Mouse (Mus musculus): Measurements from ENCODE around the gene Large1.
"Not testable (repeated sequence)": the region's sequence is repeated elsewhere in the genome, so short reads cannot be mapped to it uniquely, and the experiment has no call there.

The Large1 gene

DNA sequence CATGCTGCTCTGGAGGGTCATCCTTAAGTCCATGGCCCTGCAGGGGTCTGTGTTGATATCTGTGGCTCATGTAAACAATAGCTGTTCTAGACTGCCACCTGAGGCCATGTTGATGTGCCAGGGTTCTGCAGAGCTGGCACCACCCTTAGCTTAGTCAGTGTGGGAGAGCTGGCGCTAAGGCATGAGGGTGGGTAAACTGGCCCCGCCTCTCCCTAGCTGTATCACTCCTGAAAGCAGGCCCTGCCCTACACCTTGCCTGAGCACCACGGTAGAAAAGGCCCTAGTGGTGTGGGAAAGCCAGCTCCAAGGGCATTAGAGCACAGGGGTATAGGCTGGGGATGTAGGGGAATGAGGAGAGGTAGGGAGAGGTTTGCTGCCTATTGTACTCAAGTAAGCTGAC lies 191.3 kb downstream of the Large1 start:
- DNase-seq (ENCODE audit: low spot score), result no peak

DNA sequence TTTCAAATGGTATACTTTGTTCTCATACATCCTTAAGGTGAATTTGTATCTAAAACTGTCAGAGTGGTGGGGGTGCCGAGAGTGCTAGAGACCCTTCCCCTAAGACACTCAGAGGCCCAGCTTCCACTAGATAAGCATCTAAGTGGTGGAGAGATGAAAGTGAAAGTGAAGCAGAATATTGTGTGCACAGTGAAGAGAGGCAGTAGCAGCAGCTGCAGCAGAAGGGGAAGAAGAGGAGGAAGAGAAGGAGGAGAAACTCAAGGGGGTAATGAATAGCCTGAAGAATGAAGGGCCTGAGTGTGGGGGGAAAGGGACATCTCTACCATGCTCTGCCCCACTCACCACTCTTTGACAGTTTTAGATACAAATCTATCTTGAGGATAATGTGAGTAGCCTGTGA lies 191.8 kb downstream of the Large1 start:
- DNase-seq (ENCODE audit: low spot score), result no peak

DNA sequence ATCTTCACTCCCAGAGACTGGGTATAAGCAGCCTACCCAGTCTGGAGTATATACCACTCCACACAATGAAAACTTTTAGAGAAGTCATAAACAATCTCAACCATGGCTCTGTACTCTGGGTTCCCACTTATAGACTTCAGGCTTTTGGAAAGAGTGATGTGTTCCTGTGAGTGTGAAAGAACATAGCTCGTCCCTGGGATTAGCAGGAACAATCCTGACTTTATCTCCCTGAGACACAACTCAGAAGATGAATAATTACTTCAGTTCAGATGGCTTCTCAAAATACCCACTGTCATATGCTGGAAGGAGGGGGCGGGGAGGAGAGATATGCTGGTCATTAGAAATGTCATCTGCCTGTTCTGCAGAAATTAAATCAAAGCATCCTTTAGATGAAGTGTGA lies 192.4 kb downstream of the Large1 start:
- DNase-seq (ENCODE audit: low spot score), result no peak

DNA sequence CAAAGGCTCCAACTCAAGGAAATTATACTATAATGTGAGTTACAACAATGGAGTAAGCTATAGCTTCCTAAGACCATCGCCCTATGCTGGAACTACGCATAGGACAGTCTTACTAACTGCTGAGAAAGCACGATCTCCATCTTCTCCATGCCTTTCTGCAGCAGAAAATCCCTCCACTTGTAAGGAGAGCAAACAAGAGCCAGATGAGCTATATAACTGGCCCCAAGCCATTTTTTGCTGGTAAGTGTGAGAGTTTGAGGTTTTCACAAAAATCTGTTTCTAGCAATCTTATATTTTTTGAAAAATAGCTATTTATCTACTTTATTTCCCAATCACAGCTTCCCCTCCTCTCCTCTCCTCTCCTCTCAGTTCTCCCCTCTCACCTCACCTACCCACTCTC lies 206.1 kb downstream of the Large1 start:
- DNase-seq (ENCODE audit: low spot score), result no peak

DNA sequence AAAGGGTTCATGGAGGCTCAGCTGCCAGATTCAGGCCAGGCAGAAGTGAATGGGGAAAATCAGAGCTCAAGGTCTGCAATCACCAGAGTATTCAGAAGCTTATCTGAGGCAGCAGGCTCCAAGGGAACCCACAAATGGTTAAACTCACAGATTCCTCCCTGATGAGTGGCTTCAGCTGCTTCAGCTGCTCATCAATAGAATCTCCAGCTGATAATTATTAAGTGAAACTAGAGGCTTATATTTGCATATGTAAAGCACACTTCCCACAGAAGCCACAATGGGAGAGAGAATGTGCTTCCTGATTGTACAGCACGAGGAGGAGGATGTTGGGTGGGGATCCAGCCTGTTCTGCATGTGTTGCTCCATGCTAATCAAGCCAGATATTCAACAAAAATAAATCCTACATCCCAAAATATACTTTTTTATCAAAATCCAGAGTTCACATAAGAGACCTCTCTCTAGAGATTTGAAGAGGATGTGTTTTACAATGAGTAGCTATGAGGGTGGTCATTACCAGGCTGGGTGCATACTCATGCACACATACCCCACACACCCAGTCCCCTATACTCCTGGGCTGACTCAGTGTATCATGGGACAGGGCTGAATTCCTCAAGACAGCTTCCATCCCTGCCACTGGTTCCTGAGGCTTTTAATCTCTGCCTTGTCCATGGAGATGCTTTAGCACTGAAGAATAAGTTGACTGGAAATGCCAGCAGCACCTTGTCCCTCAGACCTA lies 210.5 kb downstream of the Large1 start:
- DNase-seq (ENCODE audit: low spot score), result no peak

DNA sequence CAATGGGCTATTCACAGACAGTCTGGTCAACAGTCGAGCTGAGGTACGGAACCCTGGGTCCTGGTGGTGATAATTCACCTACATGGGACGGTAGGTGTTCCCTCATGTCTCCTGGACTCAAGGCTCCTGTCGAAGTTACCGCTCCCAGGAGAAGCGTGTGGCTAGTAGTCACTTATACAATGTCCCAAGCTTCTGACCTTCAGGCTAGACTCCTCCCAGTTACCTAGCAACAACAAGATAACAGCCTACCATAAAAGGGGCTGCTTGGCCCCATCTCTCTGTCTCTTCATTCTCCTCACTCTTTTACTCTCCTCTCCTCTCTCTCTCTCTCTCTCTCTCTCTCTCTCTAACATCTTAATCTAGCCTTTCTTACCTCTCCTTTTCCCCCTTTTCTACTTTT lies 217.9 kb downstream of the Large1 start:
- DNase-seq (ENCODE audit: low spot score), result no peak

DNA sequence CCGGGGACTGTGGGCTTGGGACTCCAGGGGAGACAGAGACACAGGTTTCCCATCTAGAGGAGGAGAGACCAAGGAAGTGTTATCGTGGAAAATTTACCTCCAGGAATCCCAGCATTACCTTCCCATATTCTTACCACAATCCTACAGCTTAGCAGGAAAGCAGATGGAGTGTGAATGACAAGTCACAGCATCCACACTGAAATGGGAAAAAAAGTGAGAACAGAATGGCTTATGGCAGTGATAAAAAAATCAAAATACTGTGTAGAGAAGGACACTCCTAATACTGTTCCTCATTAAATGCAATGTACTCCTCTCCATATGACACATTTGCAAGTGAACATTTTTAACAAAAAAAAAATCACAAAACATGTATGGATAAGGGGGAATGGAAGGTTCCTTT lies 221.3 kb downstream of the Large1 start:
- DNase-seq (ENCODE audit: low spot score), result no peak

DNA sequence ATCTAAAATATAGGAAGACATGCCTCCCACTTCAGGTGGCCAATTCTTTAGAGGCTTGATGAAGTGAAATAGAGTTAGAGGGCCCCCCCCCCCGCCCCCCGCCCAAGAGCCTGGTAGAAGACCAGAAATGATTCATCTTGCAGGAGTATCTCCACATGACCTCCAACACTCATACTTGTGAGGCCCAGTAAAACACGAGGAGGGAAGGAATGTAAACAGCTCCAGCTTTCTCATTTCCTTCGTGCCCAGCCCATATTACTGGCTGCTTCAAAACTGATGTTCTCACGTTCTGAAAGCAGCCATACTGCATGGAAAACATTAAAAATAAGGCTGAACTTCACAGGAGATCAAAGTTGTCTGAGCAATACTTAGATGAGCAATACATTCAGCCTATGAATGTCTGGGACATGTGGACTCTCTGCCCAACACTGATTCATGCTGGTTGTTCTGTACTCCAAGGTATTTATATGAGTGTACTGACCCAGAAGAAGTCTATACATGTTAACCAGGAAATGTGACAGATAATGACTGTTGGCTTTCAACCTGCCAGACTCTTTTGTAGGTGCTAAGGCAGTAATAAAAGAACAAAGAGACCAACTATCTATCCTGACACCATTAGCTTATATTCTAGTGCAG lies 229.4 kb downstream of the Large1 start:
- no peak for DNase-seq (ENCODE audit: low spot score)

DNA sequence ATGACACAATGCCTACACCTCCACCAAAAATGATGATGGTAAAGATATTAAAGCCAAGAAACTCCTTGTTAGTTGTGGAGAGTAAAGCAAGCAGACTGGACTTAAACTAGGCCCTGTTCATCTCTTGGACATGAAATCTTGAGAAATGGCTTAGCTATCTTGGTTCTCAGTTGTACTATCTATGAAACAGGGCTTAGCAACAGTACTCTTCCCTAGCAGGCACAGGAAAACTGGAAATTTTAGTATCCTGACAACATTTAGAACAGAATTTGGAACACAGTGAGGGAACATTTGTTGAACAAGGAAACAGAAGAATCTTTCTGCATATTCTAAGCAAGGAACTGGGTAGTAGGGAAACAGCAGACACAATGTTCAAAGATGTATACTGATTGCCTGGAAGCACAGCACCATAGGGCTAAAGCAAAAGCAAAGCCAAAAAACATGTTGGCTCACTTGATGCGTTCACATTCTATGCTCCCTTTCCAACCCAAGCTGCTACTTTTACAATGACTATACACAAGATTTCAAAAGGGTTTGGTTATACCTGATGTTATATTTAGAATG lies 240.9 kb downstream of the Large1 start:
- DNase-seq (ENCODE audit: low spot score), result no peak

DNA sequence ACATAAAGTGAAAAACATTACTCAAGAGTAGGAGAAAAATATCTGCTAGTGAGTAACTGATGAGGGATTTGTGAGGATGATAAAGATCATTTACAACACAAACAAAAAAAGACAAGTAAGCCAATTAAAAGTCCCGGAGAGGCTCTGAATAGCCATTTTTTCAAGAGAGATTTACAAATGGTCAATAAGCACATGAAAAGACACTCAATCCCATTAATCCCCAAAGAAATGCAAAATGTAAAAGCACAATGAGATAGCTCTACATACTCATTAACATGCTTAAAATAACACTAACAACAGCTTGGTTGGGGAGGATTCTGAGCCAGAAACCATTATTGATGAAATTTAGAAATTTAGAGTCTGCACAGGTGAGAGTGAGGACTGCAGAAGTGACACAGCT lies 249.3 kb downstream of the Large1 start:
- no peak for DNase-seq (ENCODE audit: low spot score)

DNA sequence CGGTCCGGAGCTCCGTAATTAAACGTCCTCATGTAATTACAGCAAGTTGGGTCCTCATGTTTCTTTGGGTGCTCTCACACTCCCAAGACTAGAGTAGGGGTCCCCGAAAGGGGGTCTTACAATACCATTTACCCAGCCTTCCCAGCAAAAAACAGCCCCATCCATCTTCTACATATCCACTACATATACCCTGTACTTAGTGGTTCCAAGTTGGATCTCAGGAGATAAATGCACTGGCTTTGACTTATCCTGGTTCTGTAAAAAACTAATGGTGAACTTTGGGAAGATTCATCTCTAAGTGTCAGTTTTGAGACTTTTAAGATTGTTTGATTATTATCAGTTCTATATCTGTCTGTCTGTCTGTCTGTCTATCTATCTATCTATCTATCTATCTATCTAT lies 252.3 kb downstream of the Large1 start:
- DNase-seq (ENCODE audit: low spot score), result no peak

DNA sequence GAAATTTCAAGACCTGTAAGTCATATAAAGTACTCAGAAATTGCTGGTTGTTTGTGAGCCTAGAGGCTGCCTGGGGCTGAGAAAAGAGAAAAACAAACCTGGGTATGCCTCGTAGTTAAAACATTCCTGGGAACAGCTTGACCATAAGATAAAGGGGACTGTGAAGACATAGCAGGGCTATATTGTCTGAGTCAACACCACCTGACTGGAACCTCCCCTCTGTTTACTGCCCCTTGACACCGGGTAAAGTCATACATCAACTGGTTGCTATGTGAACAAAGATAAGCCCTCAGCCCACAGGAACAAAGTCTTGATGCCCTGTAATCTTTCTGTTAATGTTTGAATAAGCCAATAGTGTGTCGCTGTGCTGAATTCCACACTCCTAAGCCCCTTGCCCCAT lies 252.7 kb downstream of the Large1 start:
- not testable (repeated sequence) for DNase-seq (ENCODE audit: low spot score)

DNA sequence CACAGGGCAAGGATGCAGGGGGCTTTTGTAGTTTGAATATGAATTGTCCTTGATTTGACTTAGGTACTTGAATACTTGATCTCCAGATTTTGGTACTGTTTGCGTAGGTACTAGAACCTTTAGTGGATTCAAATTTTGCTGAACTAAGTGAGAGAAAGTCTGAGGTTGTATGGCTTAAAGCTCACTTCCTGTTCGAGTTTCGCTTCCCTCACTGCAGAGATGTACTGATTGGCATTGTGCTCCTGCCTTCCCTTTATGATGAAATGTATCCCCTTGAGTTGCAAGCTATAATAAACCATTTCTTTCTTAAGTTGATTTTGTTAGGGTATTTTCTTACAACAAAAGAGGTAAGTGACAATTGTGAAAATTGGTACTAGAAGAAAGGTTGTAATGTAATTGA lies 253.8 kb downstream of the Large1 start:
- DNase-seq (ENCODE audit: low spot score), result no peak

DNA sequence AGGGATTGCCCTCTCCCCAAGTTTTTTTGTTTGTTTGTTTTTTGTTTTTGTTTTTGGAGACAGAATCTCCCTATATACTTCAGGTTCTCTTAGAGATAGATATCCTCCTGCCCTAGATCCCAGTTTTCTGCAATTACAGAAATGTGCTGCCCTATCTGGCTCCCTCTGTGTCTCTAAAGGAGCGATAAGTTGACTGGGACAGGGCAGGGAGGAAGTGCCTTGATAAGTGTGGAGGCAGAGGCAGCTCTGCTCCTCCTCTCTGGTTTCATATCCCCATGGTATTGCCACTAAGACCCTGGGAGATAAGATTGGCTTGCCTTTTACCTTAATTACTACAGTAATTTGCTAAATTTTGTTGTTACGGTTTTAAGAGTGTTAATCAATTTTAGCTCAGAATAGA lies 256.4 kb downstream of the Large1 start:
- no peak for DNase-seq (ENCODE audit: low spot score)

DNA sequence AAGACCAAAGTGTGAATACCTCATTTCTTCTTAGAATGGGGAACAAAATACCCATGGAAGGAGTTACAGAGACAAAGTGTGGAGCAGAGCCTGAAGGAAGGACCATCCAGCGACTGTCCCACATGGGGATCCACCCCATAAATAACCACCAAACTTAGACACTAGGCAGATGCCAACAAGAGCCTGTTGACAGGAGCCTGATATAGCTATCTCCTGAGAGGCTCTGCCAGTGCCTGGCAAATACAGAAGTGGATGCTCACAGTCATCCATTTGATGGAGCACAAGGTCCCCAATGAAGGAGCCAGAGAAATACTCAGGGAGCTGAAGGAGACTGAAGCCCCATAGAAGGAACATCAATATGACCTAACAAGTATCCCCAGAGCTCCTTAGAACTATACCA lies 275.6 kb downstream of the Large1 start:
- not testable (repeated sequence) for DNase-seq (ENCODE audit: low spot score)

DNA sequence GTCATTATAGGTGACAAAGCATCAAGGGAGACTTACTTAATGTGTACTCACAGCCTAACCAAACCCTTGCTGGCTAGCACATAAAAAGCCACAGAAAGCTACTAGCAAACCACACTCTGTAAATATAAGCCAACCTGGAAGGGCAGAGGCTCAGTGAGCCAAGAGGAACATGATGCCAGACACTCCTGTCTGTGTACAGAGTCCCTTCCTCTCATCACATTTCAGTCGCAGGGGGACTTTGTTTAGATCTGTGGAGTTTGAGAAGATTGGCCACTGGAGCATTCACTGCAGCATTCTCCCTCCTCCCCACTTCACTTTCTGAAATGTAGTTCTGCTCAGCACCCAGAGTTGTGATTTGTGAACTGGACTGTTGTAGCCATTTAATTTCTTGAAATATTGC lies 291.9 kb downstream of the Large1 start:
- DNase-seq (ENCODE audit: low spot score), result no peak

DNA sequence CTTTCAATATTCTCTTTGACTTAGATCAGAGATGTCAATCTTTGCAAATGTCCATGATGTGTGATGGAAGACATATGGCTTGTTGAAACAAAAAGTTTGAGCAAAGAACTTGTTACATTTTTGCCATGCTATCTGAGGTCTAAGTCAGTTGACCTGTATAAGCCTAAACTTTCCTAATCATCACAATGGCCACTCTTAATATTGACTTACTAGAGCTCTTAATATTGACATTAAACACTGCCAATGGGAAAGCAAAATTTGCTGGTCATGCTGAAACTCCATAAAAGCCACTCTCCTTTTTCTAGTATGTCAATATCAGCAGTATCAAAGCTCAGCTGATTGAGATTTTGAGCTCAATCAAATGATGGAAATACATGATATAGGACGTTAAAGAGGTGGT lies 298.6 kb downstream of the Large1 start:
- no peak for DNase-seq (ENCODE audit: low spot score)

DNA sequence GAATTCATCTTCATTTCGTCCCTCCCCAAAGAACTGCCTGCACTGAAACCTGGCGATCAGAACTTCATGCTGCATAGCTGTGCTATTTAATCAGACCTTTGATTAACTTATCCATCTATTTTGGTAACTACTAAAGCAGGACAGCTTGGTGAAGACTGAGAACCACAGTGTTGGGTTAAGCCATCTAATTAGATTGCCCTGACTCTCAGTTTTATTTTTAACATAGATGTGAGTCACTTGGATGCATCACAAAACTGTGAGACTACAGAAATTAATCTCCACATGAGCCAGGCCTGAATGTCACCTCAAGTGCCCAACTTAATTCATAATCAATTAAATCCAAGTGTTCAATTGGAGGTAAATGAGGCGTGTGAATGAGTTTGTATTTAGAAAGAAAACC lies 299.5 kb downstream of the Large1 start:
- DNase-seq (ENCODE audit: low spot score), result no peak

DNA sequence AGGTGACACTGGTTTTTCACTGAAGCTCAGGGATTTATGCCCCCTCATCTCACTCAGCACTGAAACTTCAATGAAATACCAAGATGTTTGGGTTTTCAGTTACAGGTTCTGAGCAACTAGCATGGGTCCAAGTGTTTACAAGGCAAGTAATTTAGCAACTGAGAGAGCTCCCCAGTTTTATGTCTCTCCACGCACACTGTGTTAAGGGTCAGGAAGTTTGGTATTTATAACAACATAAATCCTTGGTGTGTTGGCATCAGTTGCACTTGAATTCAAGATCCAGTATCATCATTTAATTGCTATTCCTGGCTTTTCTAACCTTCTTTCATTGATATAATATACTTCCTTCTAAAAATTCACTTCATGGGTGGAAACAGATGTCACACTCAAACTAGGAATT lies 300.9 kb downstream of the Large1 start:
- DNase-seq (ENCODE audit: low spot score), result no peak

DNA sequence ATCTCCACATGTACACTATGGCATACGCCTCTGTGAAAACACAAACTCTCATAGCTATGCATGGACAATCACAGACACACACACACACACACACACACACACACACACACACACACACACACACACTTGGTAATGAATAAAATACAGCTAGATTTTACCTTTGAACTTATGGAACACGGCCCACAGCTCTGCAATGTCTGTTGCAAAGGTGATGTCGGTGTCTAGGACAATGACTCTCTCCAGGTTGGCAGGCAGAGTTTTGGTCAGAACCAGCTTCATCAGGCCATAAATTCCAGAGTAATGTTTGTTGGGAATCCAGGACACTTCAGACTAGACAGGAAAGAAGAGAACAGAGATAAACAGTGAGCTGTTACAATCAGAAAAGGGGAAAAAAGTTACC lies 305.2 kb downstream of the Large1 start:
- no peak for DNase-seq (ENCODE audit: low spot score)

DNA sequence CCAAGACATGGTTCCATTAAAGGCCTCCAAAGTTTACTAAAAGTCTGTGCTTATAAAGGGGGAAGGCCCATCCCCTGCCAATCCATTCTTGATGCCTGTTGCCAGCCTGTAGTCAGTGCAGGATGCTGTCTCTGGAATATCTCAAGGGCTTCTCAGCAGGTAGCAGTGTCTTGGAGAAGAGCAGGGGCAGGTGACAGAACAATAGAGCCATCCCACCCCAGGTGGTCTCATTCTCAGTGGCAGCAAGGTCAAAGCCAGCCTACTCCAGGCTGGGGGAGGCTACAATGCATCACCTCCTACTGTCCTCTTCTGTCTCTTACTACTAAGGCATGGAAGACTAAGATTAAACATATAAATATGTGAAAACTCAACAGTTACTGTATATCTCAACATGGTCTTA lies 323.6 kb downstream of the Large1 start:
- DNase-seq (ENCODE audit: low spot score), result no peak

DNA sequence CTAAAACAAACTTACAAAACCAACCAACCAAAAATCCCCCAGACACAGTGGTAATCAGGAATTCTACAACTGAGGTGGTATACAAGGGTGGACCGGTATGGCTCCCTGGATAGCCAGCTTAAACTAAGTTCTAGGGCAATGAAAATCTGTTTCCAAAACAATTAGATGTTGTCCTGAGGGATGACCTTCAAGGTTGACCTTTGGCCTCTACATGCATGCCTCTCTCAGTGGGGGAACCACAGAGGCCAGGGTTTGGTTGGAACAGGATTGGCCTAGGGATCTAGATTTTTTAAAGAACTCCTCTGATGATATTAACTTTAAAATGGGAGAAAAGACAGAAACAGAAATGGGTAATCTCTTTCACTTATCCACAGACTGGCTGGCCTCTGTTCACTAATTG lies 335.1 kb downstream of the Large1 start:
- DNase-seq (ENCODE audit: low spot score), result no peak

DNA sequence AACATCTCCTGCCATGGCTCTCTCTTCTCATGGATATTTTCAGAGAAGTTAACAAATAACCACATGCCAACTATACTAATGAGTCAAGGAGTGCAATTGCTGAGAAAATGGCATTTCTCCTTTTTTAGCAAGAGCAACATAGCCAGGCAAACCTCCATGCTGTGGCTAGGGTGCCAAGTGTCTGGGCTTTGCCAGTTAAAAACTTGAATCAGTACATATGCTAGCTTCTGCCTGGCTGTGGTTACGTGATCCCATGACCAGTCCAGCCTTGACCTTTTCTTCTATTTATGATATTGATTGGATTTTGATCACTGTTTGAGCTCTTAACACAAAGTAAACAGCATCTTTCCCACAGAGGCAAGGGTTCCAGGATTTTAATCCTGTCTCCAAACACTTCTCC lies 335.7 kb downstream of the Large1 start:
- no peak for DNase-seq (ENCODE audit: low spot score)

DNA sequence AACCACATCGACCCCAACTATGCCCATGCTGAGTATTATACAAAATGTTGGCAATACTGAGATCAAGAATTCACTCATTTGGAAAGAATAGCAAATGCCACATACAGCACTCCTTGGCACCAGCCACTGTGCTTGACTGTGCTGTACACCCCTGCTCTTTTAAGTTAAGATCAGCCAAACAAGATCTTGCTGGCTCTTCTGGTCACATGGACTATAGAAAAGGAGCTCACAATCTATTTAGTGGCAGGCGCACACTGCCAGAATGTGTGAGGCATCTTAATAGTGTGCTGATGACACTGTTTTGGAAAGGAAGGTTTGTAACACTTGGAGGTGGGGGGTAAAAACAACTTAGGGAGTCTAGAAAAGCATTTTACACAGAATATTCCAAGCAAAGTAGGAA lies 337.0 kb downstream of the Large1 start:
- no peak for DNase-seq (ENCODE audit: low spot score)

All from retina, embryonic 14.5 days (tissue).